Mouse (Mus musculus) myocyte (in vitro differentiated cells): Measurements from ENCODE around the gene Lrrk1. TPM values are rescaled to one million over a fixed set of nuclear protein-coding genes. Genes with fewer than 3 reads are reported as not detected.

Experiments
- H3K27me3 ChIP-seq: one replicate; pipeline ENCODE4 v1.6.1; 2011; ENCODE audit not compliant: control insufficient read depth, insufficient read depth, insufficient read length
- H3K36me3 ChIP-seq: one replicate; pipeline ENCODE4 v1.6.1; 2011; ENCODE audit not compliant: control insufficient read depth, insufficient read depth
- H3K4me2 ChIP-seq: one replicate; pipeline ENCODE4 v1.6.1; 2011; ENCODE audit warnings: low read depth, control low read depth
- H3K4me3 ChIP-seq: one replicate; pipeline ENCODE4 v1.5.1; 2011; ENCODE audit warnings: mild to moderate bottlenecking, control low read depth, moderate library complexity
- H3K79me2 ChIP-seq: one replicate; pipeline ENCODE4 v1.6.1; 2011; ENCODE audit not compliant: control insufficient read depth, insufficient read depth
- H3ac ChIP-seq: one replicate; pipeline ENCODE4 v1.6.1; 2011; ENCODE audit not compliant: control insufficient read depth, insufficient read length
- CEBPB ChIP-seq: IDR thresholded peaks from 2 replicates; pipeline ENCODE4 v1.6.1; 2011; ENCODE audit warnings: mild to moderate bottlenecking, moderate library complexity; ENCODE audit not compliant: poor library complexity, insufficient read depth, severe bottlenecking
- E2F4 ChIP-seq: IDR thresholded peaks from one replicate; pipeline ENCODE4 v1.6.1; 2011; ENCODE audit warnings: mild to moderate bottlenecking, control low read depth, moderate library complexity; ENCODE audit not compliant: insufficient read depth
- MAX ChIP-seq: IDR thresholded peaks from one replicate; pipeline ENCODE4 v1.6.1; 2011; ENCODE audit warnings: low read depth, mild to moderate bottlenecking, control low read depth
- MYOD1 ChIP-seq, 3 experiments: IDR thresholded peaks; one replicate each; pipeline ENCODE4 v1.6.1; 2011; ENCODE audit warnings: control low read depth in 2 of 3, low read depth in 2 of 3, mild to moderate bottlenecking in 2 of 3, moderate library complexity in 1 of 3; ENCODE audit not compliant: insufficient read length in 2 of 3, control insufficient read depth in 1 of 3
- MYOG ChIP-seq, 3 experiments: IDR thresholded peaks; one replicate each; pipeline ENCODE4 v1.6.1; 2011; ENCODE audit warnings: control low read depth in 2 of 3, low read depth in 2 of 3, mild to moderate bottlenecking in 2 of 3; ENCODE audit not compliant: insufficient read length in 2 of 3, control insufficient read depth in 1 of 3, insufficient read depth in 1 of 3
- POLR2A ChIP-seq: IDR thresholded peaks from one replicate; pipeline ENCODE4 v1.6.1; 2011; ENCODE audit warnings: low read depth, mild to moderate bottlenecking, control low read depth, moderate library complexity; ENCODE audit not compliant: insufficient read length
- POLR2AphosphoS2 ChIP-seq: IDR thresholded peaks from one replicate; pipeline ENCODE4 v1.6.1; 2011; ENCODE audit warnings: low read depth, control low read depth; ENCODE audit not compliant: insufficient read length
- REST ChIP-seq: IDR thresholded peaks from one replicate; pipeline ENCODE4 v1.6.1; 2011; ENCODE audit warnings: mild to moderate bottlenecking, control low read depth, moderate library complexity; ENCODE audit not compliant: insufficient read depth, insufficient read length
- SRF ChIP-seq: IDR thresholded peaks from one replicate; pipeline ENCODE4 v1.6.1; 2011; ENCODE audit warnings: low read depth; ENCODE audit not compliant: control insufficient read depth, insufficient read length
- TCF12 ChIP-seq: IDR thresholded peaks from one replicate; pipeline ENCODE4 v1.6.1; 2011; ENCODE audit warnings: mild to moderate bottlenecking, control low read depth; ENCODE audit not compliant: poor library complexity, insufficient read depth, severe bottlenecking
- TCF3 ChIP-seq: IDR thresholded peaks from one replicate; pipeline ENCODE4 v1.6.1; 2011; ENCODE audit warnings: low read depth, control low read depth; ENCODE audit not compliant: insufficient read length
- USF1 ChIP-seq: IDR thresholded peaks from one replicate; pipeline ENCODE4 v1.6.1; 2011; ENCODE audit warnings: low read depth, mild to moderate bottlenecking, control low read depth, moderate library complexity
- polyA plus RNA-seq: library from polyadenylated mRNA; unstranded; fragments of >200 nt; fragmentation: generic; extraction: Trizol; gene quantifications from one replicate; pipeline ENCODE4 v1.2.1, GENCODE M21; 2012; ENCODE audit warnings: missing spikeins

Lrrk1 gene
- polyA plus RNA-seq, 1 experiment: 24.8 TPM

DNA sequence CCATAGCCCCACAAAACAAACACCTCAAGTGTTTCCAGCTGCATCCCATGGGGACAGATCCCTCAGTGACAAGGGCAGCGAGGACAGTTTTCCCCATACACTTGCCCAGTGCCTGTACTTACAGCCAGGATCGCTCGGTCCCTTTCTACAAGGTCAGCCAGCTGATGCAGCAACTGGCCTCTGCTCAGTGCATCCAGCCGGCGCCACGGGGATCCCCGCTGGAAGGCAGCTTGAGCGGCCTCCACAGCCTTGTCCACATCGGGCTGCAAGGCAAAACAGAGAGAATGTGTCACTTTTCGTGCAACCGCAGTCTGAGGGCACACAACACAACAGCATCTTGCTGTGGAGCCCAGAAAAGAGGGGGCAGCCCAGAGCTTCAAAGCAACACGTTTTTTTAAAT, 30.8 kb upstream of the Lrrk1 start:
- Histone ChIP-seq H3K27me3 (no peaks in the 10 kb centered on the region), H3K4me3 (no peak overlapping the region), H3K36me3 (no peaks in the 10 kb centered on the region), H3K79me2 (no peaks in the 10 kb centered on the region), H3K4me2 (no peak overlapping the region), H3ac (no peak overlapping the region)
- no peak for TF ChIP-seq MAX
- TF ChIP-seq USF1: no peak
- no peak for TF ChIP-seq MYOD1 (IDR thresholded peaks at IDR 0.05; ENCODE audit: control insufficient read depth in 1 of 3, insufficient read length in 2 of 3, low read depth in 2 of 3)
- TF ChIP-seq REST: no peak
- no peak for TF ChIP-seq SRF
- TF ChIP-seq TCF12: no peak
- no peak for TF ChIP-seq CEBPB
- TF ChIP-seq POLR2A: no peak
- no peak for TF ChIP-seq MYOG (IDR thresholded peaks at IDR 0.05; ENCODE audit: control insufficient read depth in 1 of 3, insufficient read depth in 1 of 3, insufficient read length in 2 of 3, low read depth in 2 of 3)
- no peak for TF ChIP-seq TCF3
- TF ChIP-seq E2F4: no peak
- TF ChIP-seq POLR2AphosphoS2: no peak

- no peaks in the 10 kb centered on the region for H3K27me3 ChIP-seq
- no peak for TF ChIP-seq REST
- no peak for TF ChIP-seq TCF3
- no peak for TF ChIP-seq USF1
- TF ChIP-seq SRF: no peak
- TF ChIP-seq POLR2AphosphoS2: no peak
- no peak for TF ChIP-seq CEBPB
- TF ChIP-seq MYOD1 (IDR thresholded peaks at IDR 0.05; ENCODE audit: control insufficient read depth in 1 of 3, insufficient read length in 2 of 3, low read depth in 2 of 3): no peak
- no peak for TF ChIP-seq E2F4
- H3K79me2 ChIP-seq: no peaks in the 10 kb centered on the region
- H3K4me2 ChIP-seq: no peak overlapping the region
- no peak overlapping the region for H3ac ChIP-seq
- no peaks in the 10 kb centered on the region for H3K36me3 ChIP-seq
- no peak overlapping the region for H3K4me3 ChIP-seq
Observed at GRCm38 (mm10) chr7:66416829-66417228, 28.7 kb upstream of the Lrrk1 start.

GRCm38 (mm10) chr7:66413093-66413492, 24.9 kb upstream of the Lrrk1 start:
- no peak overlapping the region for H3ac ChIP-seq
- H3K79me2 ChIP-seq: no peaks in the 10 kb centered on the region
- H3K4me2 ChIP-seq: no peak overlapping the region
- H3K4me3 ChIP-seq: no peak overlapping the region
- H3K27me3 ChIP-seq: no peaks in the 10 kb centered on the region
- no peak for TF ChIP-seq REST
- no peaks in the 10 kb centered on the region for H3K36me3 ChIP-seq

DNA sequence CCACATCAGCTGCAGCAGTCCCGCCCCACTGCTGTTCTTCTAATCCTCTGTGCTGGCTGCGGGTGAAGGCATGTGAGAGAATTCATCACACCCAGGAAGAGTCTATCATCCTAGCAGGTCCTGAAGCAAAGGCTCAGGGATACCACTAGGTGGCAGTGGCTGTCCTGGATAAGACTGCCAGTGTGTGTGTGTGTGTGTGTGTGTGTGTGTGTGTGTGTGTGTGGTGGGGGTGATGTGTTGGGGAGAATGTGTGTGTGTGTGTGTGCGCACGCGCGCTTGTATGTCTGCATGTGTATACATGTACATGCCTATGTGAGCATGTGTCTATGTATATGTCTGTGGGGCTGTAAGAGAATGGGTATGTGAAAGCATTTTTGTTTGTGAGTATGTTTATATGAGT, 21.3 kb upstream of the Lrrk1 start:
- H3ac ChIP-seq: no peak overlapping the region
- no peaks in the 10 kb centered on the region for H3K27me3 ChIP-seq
- no peak overlapping the region for H3K4me3 ChIP-seq
- H3K36me3 ChIP-seq: no peaks in the 10 kb centered on the region
- no peaks in the 10 kb centered on the region for H3K79me2 ChIP-seq
- no peak for TF ChIP-seq MYOG (IDR thresholded peaks at IDR 0.05; ENCODE audit: control insufficient read depth in 1 of 3, insufficient read depth in 1 of 3, insufficient read length in 2 of 3, low read depth in 2 of 3)
- no peak for TF ChIP-seq MYOD1 (IDR thresholded peaks at IDR 0.05; ENCODE audit: control insufficient read depth in 1 of 3, insufficient read length in 2 of 3, low read depth in 2 of 3)
- no peak for TF ChIP-seq POLR2AphosphoS2
- no peak for TF ChIP-seq SRF
- no peak overlapping the region for H3K4me2 ChIP-seq

DNA sequence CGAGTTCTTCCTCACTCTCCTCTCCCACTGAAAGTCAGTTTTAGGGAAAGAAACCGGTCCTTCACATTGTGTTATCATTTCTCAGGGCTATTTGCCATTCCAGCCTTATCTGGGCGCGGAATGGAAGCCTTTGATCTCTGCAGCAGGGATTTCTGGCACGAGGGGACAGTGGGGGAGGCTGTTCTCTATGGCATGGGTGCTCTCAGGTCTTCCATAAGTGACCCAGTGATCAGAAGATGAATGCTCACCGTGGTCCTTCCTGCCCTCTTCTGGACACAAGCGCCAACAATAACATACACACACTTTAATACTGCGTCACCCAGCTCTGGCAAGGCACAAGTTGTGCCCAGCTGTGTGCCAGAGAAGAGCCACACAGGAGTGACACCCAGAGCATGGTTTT, 18.8 kb upstream of the Lrrk1 start:
- H3ac ChIP-seq: no peak overlapping the region
- TF ChIP-seq USF1 (no peak), MAX (no peak), E2F4 (no peak), TCF12 (no peak), POLR2AphosphoS2 (no peak), POLR2A (no peak), MYOG (IDR thresholded peaks at IDR 0.05; ENCODE audit: control insufficient read depth in 1 of 3, insufficient read depth in 1 of 3, insufficient read length in 2 of 3, low read depth in 2 of 3) (no peak), MYOD1 (IDR thresholded peaks at IDR 0.05; ENCODE audit: control insufficient read depth in 1 of 3, insufficient read length in 2 of 3, low read depth in 2 of 3) (no peak), REST (no peak), TCF3 (no peak), CEBPB (no peak), SRF (no peak)
- no peak overlapping the region for H3K4me2 ChIP-seq
- H3K4me3 ChIP-seq: no peak overlapping the region
- no peaks in the 10 kb centered on the region for H3K79me2 ChIP-seq
- H3K36me3 ChIP-seq: no peaks in the 10 kb centered on the region
- no peaks in the 10 kb centered on the region for H3K27me3 ChIP-seq
